Mouse (Mus musculus) lung, embryonic 14.5 days (tissue): ENCODE data around the gene Nt5c3b. TPM values are rescaled to one million over a fixed set of nuclear protein-coding genes. Genes with fewer than 3 reads are reported as not detected.

Source experiments
- ATAC-seq: fragments of 200-750 bp; cut with Nextera tagmentation; 2 replicates; pipeline ENCODE4 v1.8.0; 2017; ENCODE audit warnings: mild to moderate bottlenecking, moderate TSS enrichment, moderate library complexity; ENCODE audit not compliant: insufficient read depth
- DNase-seq: peaks from one replicate; pipeline ENCODE4 v3.0.0-alpha.2; 2015
- H3K27ac ChIP-seq: fragments of 300-500 bp; sonication (generic); 2 replicates; pipeline ENCODE4 v1.5.1; 2014; ENCODE audit warnings: low read depth, mild to moderate bottlenecking, moderate library complexity
- H3K27me3 ChIP-seq: fragments of 300-500 bp; sonication (generic); 2 replicates; pipeline ENCODE4 v1.6.1; 2014; ENCODE audit warnings: low read length, control low read depth; ENCODE audit not compliant: insufficient read depth
- H3K36me3 ChIP-seq: fragments of 300-500 bp; sonication (generic); 2 replicates; pipeline ENCODE4 v1.6.1; 2014; ENCODE audit warnings: control low read depth; ENCODE audit not compliant: insufficient read depth
- H3K4me1 ChIP-seq: fragments of 300-500 bp; sonication (generic); 2 replicates; pipeline ENCODE4 v1.6.1; 2014; ENCODE audit warnings: antibody characterized with exemption, control low read depth; ENCODE audit not compliant: insufficient read depth
- H3K4me2 ChIP-seq: fragments of 300-500 bp; sonication (generic); 2 replicates; pipeline ENCODE4 v1.6.1; 2014; ENCODE audit warnings: mild to moderate bottlenecking
- H3K4me3 ChIP-seq: fragments of 300-500 bp; sonication (generic); 2 replicates; pipeline ENCODE4 v1.5.1; 2014; ENCODE audit warnings: low read depth, low read length
- H3K9ac ChIP-seq: fragments of 300-500 bp; sonication (generic); 2 replicates; pipeline ENCODE4 v1.6.1; 2014
- H3K9me3 ChIP-seq: fragments of 300-500 bp; sonication (generic); 2 replicates; pipeline ENCODE4 v1.6.1; 2016; ENCODE audit warnings: low read depth, low read length, control low read depth
- CTCF ChIP-seq: IDR thresholded peaks from 2 replicates; pipeline ENCODE4 v1.5.1; 2016; ENCODE audit warnings: antibody characterized with exemption, low read depth
- WGBS: fragments of 180-500 bp; shearing (Covaris S2); extraction: QIAGEN DNeasy Blood & Tissue Kit; methylation state at CpG from one replicate; pipeline ENCODE4 v1.1.7; 2014; 5-methylcytosine and 5-hydroxymethylcytosine counted together
- polyA plus RNA-seq: library from polyadenylated mRNA; unstranded; fragments of >200 nt; fragmentation: Nextera tagmentation; extraction: Ambion mirVana; gene quantifications from 2 replicates; pipeline ENCODE4 v1.2.1, GENCODE M21; 2014

Gene Nt5c3b
- polyA plus RNA-seq, 1 experiment from 2014 or later = 136 TPM

GRCm38 (mm10) chr11:100399727-100400538, 41.7 kb downstream of the Nt5c3b start:
- Histone ChIP-seq H3K36me3 (no peaks in the 10 kb centered on the region), H3K9ac (no peak overlapping the region), H3K4me2 (no peak overlapping the region), H3K9me3 (no peaks in the 10 kb centered on the region), H3K27ac (no peak overlapping the region), H3K27me3 (no peaks in the 10 kb centered on the region), H3K4me1 (peaks cover 31% of the 10 kb centered on the region; the same call in 1 of the 2 replicates), H3K4me3 (no peak overlapping the region)
- ATAC-seq (no peak), DNase-seq (no peak)
- WGBS = 68% methylated on average over 12 of the region's 12 CpGs
- no peak for TF ChIP-seq CTCF

GRCm38 (mm10) chr11:100399320-100399719, 42.3 kb downstream of the Nt5c3b start:
- Histone ChIP-seq H3K9ac (no peak overlapping the region), H3K36me3 (no peaks in the 10 kb centered on the region), H3K9me3 (no peaks in the 10 kb centered on the region), H3K27ac (no peak overlapping the region), H3K4me1 (peaks cover 29% of the 10 kb centered on the region; the same call in 1 of the 2 replicates), H3K4me3 (no peak overlapping the region), H3K4me2 (no peak overlapping the region), H3K27me3 (no peaks in the 10 kb centered on the region)
- 60% methylated on average over 9 of the region's 9 CpGs for WGBS
- DNase-seq = peak; percentile 43
- no peak for ATAC-seq
- no peak for TF ChIP-seq CTCF

- no peak for DNase-seq
- no peak for ATAC-seq
- WGBS = 85% methylated on average over 7 of the region's 7 CpGs
- H3K4me2 ChIP-seq = peak overlapping the region; percentile 78; the same call in 1 of the 2 replicates
- H3K9me3 ChIP-seq = no peaks in the 10 kb centered on the region
- peak overlapping the region; percentile 46; the same call in 1 of the 2 replicates for H3K27ac ChIP-seq
- TF ChIP-seq CTCF = no peak
- peaks cover 29% of the 10 kb centered on the region; the same call in 1 of the 2 replicates for H3K4me1 ChIP-seq
- no peaks in the 10 kb centered on the region for H3K27me3 ChIP-seq
- no peak overlapping the region for H3K4me3 ChIP-seq
- H3K9ac ChIP-seq = no peak overlapping the region
- no peaks in the 10 kb centered on the region for H3K36me3 ChIP-seq
Observed at GRCm38 (mm10) chr11:100398517-100398916, 43.1 kb downstream of the Nt5c3b start.

GRCm38 (mm10) chr11:100397600-100398389, 43.8 kb downstream of the Nt5c3b start, which contains the start of gene Jup:
Gene Jup, minus strand, starts transcription at chr11:100397763.
- Histone ChIP-seq H3K9ac (peak within 1 kb of the TSS; percentile 76), H3K4me1 (peaks cover 26% of the 10 kb centered on the region; the same call in 1 of the 2 replicates), H3K4me3 (peak within 1 kb of the TSS; percentile 72), H3K36me3 (no peaks in the 10 kb centered on the region), H3K4me2 (peak within 1 kb of the TSS; percentile 78), H3K9me3 (no peaks in the 10 kb centered on the region), H3K27me3 (no peaks in the 10 kb centered on the region), H3K27ac (peak within 1 kb of the TSS; percentile 90)
- peak; percentile 100 for DNase-seq
- 1% methylated on average over 37 of the region's 37 CpGs for WGBS
- 0 out of 2 replicates have a peak, but pooled peaks have one; percentile 10 for TF ChIP-seq CTCF
- peak; percentile 98 for ATAC-seq

GRCm38 (mm10) chr11:100396886-100397599, 44.6 kb downstream of the Nt5c3b start:
- H3K9me3 ChIP-seq = no peaks in the 10 kb centered on the region
- H3K9ac ChIP-seq = peak overlapping the region; percentile 76
- peak overlapping the region; percentile 78 for H3K4me2 ChIP-seq
- 1% methylated on average over 42 of the region's 42 CpGs for WGBS
- peak overlapping the region; percentile 90 for H3K27ac ChIP-seq
- H3K36me3 ChIP-seq = no peaks in the 10 kb centered on the region
- no peaks in the 10 kb centered on the region for H3K27me3 ChIP-seq
- H3K4me1 ChIP-seq = peaks cover 24% of the 10 kb centered on the region; the same call in 1 of the 2 replicates
- ATAC-seq (peak; percentile 11), DNase-seq (peak; percentile 31)
- peak overlapping the region; percentile 72 for H3K4me3 ChIP-seq
- TF ChIP-seq CTCF = peak; percentile 66

- Histone ChIP-seq H3K4me1 (peaks cover 24% of the 10 kb centered on the region), H3K4me2 (peak overlapping the region; percentile 78), H3K9ac (peak overlapping the region; percentile 76), H3K4me3 (peak overlapping the region; percentile 72), H3K27ac (peak overlapping the region; percentile 90), H3K36me3 (no peaks in the 10 kb centered on the region), H3K9me3 (no peaks in the 10 kb centered on the region), H3K27me3 (no peaks in the 10 kb centered on the region)
- ATAC-seq (no peak), DNase-seq (peak; percentile 57)
- WGBS = 24% methylated on average over 17 of the region's 17 CpGs
- peak; percentile 28; the same call in 1 of the 2 replicates for TF ChIP-seq CTCF
Observed at GRCm38 (mm10) chr11:100395861-100396631, 45.6 kb downstream of the Nt5c3b start.
